Mouse (Mus musculus) liver, embryonic 14 days (tissue): Measurements from ENCODE around the gene Adamts20. TPM values are rescaled to one million over a fixed set of nuclear protein-coding genes. Genes with fewer than 3 reads are reported as not detected.

Experiments
- polyA plus RNA-seq: library from polyadenylated mRNA; depleted of rRNA; stranded (reverse); fragments of >200 nt; gene quantifications from 2 replicates; pipeline ENCODE4 v1.2.3, GENCODE M21; 2012; rRNA removed

The Adamts20 gene
- 0.08 and 0.10 TPM in 2 replicates for polyA plus RNA-seq

GRCm38 (mm10) chr15:94465318-94465717 is at the start of gene Adamts20:
Gene Adamts20 (minus strand): TSS chr15:94465418.

Other genes starting within 250 kb of the Adamts20 start
- 2.6 and 3.2 TPM in 2 replicates for gene Pus7l, start 78.1 kb upstream of the Adamts20 start, polyA plus RNA-seq
- gene Irak4, start 78.2 kb upstream of the Adamts20 start, polyA plus RNA-seq, result 1.4 and 1.8 TPM in 2 replicates
- gene Twf1, start 124.5 kb upstream of the Adamts20 start, polyA plus RNA-seq, result 13.2 and 16.5 TPM in 2 replicates
- 0.01 and 0.02 TPM in 2 replicates for gene Tmem117, start 163.8 kb upstream of the Adamts20 start, polyA plus RNA-seq